Mouse (Mus musculus) embryo, embryonic 9.5 days (tissue): ENCODE results near the gene 2410137M14Rik.
"Not testable (repeated sequence)": the region's sequence is repeated elsewhere in the genome, so short reads cannot be mapped to it uniquely, and the experiment has no call there.

Experiments used
- DNase-seq: peaks from one replicate; pipeline ENCODE4 v3.0.0-alpha.2; 2017; ENCODE audit errors: extremely low spot score

The 2410137M14Rik gene

GRCm38 (mm10) chr17:36993770-36994325, 12.8 kb upstream of the 2410137M14Rik start:
- no peak for DNase-seq

GRCm38 (mm10) chr17:36992336-36993104, 11.5 kb upstream of the 2410137M14Rik start:
- no peak for DNase-seq

- not testable (repeated sequence) for DNase-seq
Observed at GRCm38 (mm10) chr17:36990630-36991029, 9.6 kb upstream of the 2410137M14Rik start.

GRCm38 (mm10) chr17:36989437-36989836, 8.4 kb upstream of the 2410137M14Rik start, which contains the start of gene H2-M5:
Gene H2-M5, minus strand, starts transcription at chr17:36989537.
- no peak for DNase-seq

- DNase-seq, result no peak
Observed at GRCm38 (mm10) chr17:36988475-36988874, 7.4 kb upstream of the 2410137M14Rik start.

GRCm38 (mm10) chr17:36982253-36983155, 1.5 kb upstream of the 2410137M14Rik start:
- DNase-seq, result peak; percentile 8

GRCm38 (mm10) chr17:36981845-36982244, 808 bp upstream of the 2410137M14Rik start:
- DNase-seq, result peak; percentile 40

GRCm38 (mm10) chr17:36973271-36973787, 7.7 kb downstream of the 2410137M14Rik start:
- DNase-seq, result no peak

GRCm38 (mm10) chr17:36972791-36973190, 8.2 kb downstream of the 2410137M14Rik start:
- no peak for DNase-seq

GRCm38 (mm10) chr17:36971172-36971850, 9.7 kb downstream of the 2410137M14Rik start:
- DNase-seq, result no peak

GRCm38 (mm10) chr17:36970316-36970890, 10.6 kb downstream of the 2410137M14Rik start:
- no peak for DNase-seq

GRCm38 (mm10) chr17:36966875-36967274, 14.2 kb downstream of the 2410137M14Rik start:
- no peak for DNase-seq

- DNase-seq, result no peak
Observed at GRCm38 (mm10) chr17:36961125-36961524, 19.9 kb downstream of the 2410137M14Rik start.

- DNase-seq, result no peak
Observed at GRCm38 (mm10) chr17:36958884-36959283, 22.2 kb downstream of the 2410137M14Rik start.

- peak; percentile 98 for DNase-seq
Observed at GRCm38 (mm10) chr17:36957999-36958743, 22.9 kb downstream of the 2410137M14Rik start, which contains the start of the genes Znrd1 and Znrd1as. Gene Znrd1, minus strand, starts transcription at chr17:36958559. Gene Znrd1as, plus strand, starts transcription at chr17:36958592.

GRCm38 (mm10) chr17:36953062-36953461, 28.0 kb downstream of the 2410137M14Rik start:
- DNase-seq, result no peak

- no peak for DNase-seq
Observed at GRCm38 (mm10) chr17:36952631-36953030, 28.4 kb downstream of the 2410137M14Rik start.

GRCm38 (mm10) chr17:36950981-36951947, 29.8 kb downstream of the 2410137M14Rik start, which contains the start of gene Ppp1r11:
Gene Ppp1r11, minus strand, starts transcription at chr17:36951741.
- peak; percentile 96 for DNase-seq

GRCm38 (mm10) chr17:36949265-36949664, 31.8 kb downstream of the 2410137M14Rik start:
- no peak for DNase-seq
